Mouse (Mus musculus) CH12.LX (cell line): ENCODE results near the gene Akr7a5.

Experiments used
- CTCF ChIP-seq, 2 experiments: IDR thresholded peaks in 1 of 2; conservative IDR thresholded peaks in 1 of 2; 2 replicates each; pipeline ENCODE4 v1.5.1; 2011 to 2012; ENCODE audit warnings: low read depth in 2 of 2, low read length in 2 of 2, improper control_type of control experiment in 1 of 2, inconsistent platforms in 1 of 2, mild to moderate bottlenecking in 1 of 2, moderate library complexity in 1 of 2
- E2F4 ChIP-seq: IDR thresholded peaks from 2 replicates; pipeline ENCODE4 v1.6.1; 2011; ENCODE audit warnings: low read depth, low read length, improper control_type of control experiment; ENCODE audit not compliant: insufficient replicate concordance
- EP300 ChIP-seq: IDR thresholded peaks from 2 replicates; pipeline ENCODE4 v1.6.1; 2011; ENCODE audit warnings: low read length, improper control_type of control experiment
- JUN ChIP-seq: IDR thresholded peaks from 2 replicates; pipeline ENCODE4 v1.6.1; 2011; ENCODE audit warnings: low read depth, mild to moderate bottlenecking, low read length, improper control_type of control experiment, moderate library complexity; ENCODE audit not compliant: insufficient read depth
- MAX ChIP-seq: IDR thresholded peaks from 2 replicates; pipeline ENCODE4 v1.6.1; 2011; ENCODE audit warnings: low read length, improper control_type of control experiment
- MAZ ChIP-seq: IDR thresholded peaks from 2 replicates; pipeline ENCODE4 v1.6.1; 2012; ENCODE audit warnings: low read depth, mild to moderate bottlenecking, inconsistent platforms, low read length, improper control_type of control experiment, moderate library complexity
- MXI1 ChIP-seq: IDR thresholded peaks from 2 replicates; pipeline ENCODE4 v1.6.1; 2011; ENCODE audit warnings: mild to moderate bottlenecking, low read depth, low read length, improper control_type of control experiment
- MYC ChIP-seq: IDR thresholded peaks from 2 replicates; pipeline ENCODE4 v1.6.1; 2011; ENCODE audit warnings: low read depth, mild to moderate bottlenecking, improper control_type of control experiment, low read length
- NELFE ChIP-seq: IDR thresholded peaks from 2 replicates; pipeline ENCODE4 v1.6.1; 2011; ENCODE audit warnings: low read depth, low read length, improper control_type of control experiment
- POLR2A ChIP-seq: IDR thresholded peaks from 2 replicates; pipeline ENCODE4 v1.6.1; 2011; ENCODE audit warnings: low read depth, mild to moderate bottlenecking, improper control_type of control experiment, low read length
- RCOR1 ChIP-seq: conservative IDR thresholded peaks from 2 replicates; pipeline ENCODE4 v1.6.1; 2012; ENCODE audit warnings: low read depth, mild to moderate bottlenecking, inconsistent platforms, low read length, improper control_type of control experiment
- SMC3 ChIP-seq: IDR thresholded peaks from 2 replicates; pipeline ENCODE4 v1.6.1; 2011; ENCODE audit warnings: low read depth, low read length, improper control_type of control experiment

GRCm38 (mm10) chr4:139268242-139268641 is 42.3 kb upstream of the Akr7a5 start:
- TF ChIP-seq RCOR1 (no peak), MYC (no peak), POLR2A (no peak), CTCF (conservative IDR thresholded peaks at IDR 0.05 in 1 of 2, IDR thresholded peaks at IDR 0.05 in 1 of 2; ENCODE audit: low read depth in 2 of 2, low read length in 2 of 2) (no peak), MAZ (no peak), MXI1 (no peak), SMC3 (no peak), NELFE (no peak), JUN (no peak), EP300 (no peak), MAX (no peak), E2F4 (no peak)
